Mouse (Mus musculus): ENCODE data around the gene Znhit3. TPM values are rescaled to one million over a fixed set of nuclear protein-coding genes. Genes with fewer than 3 reads are reported as not detected.

Znhit3 gene
- 8.1 and 8.5 TPM in 2 replicates for polyA plus RNA-seq (2012; rRNA removed)

DNA sequence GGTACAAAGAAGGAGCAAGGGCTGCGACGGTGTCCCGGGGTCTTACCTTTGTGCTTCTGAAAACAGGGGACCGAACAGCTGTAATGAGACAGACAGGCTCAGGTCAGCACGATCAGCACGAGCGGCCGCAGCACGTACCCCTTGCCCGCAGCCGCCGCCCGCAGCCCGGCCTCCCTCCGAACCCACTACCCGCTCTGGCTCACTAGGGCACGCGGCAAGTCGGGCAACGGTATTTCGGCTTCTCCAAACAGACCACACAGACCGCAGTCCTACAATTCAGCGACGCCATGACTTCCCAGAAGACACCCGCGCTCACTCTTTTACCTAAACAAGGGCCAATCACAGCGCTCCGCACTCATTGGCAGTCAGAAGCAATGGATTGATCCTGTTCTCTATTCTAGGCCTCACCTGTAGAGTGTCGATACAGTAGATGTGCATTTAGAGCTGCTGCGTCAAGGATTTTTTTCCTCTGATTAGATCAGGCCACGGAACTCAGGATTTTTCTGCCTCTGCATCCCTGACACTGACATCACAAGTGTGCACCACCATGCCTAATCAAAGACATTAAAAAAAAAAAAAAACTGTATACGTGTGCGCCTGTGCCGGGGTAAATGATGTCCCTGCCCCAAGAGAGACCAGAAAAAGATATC lies at the start of gene Znhit3:
Znhit3 (minus strand) TSS at position 314 of the 650 bp plus-strand sequence.

DNA sequence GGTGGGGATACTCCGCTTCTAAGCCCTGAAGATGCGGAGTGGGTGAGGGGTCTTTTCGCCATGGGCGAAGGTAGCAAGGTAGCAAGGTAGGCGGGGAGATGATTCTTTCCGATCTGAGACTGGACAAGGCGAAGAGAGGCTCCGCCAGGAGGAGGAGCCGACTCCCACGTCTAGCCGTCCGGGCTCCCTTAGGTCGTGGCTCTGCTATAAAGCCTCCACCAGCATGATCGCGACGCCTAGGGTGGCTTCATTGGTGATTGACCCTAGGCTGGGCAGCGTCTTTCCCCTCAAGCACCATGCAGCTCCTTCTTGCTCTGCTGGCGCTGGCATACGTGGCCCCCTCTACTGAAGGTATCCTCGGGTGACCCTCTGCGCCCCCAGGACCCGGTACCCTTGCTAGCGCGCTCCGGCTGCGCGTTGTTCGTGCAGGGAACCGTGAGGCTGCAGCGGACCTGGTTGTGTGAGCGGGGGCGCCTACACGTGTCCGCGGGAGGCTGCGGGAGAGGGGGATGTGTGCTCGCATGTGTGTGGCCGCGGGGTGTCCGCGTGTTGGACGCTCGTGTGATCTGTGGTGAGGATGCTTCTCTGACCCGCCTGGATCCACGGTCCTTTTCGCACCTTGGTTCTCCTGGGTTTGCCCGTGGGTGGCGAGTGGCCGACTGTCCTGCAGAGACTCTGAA lies 41.6 kb upstream of the Znhit3 start, which contains the start of gene Car4:
Car4 (plus strand) TSS at position 196 of the 680 bp plus-strand sequence.

DNA sequence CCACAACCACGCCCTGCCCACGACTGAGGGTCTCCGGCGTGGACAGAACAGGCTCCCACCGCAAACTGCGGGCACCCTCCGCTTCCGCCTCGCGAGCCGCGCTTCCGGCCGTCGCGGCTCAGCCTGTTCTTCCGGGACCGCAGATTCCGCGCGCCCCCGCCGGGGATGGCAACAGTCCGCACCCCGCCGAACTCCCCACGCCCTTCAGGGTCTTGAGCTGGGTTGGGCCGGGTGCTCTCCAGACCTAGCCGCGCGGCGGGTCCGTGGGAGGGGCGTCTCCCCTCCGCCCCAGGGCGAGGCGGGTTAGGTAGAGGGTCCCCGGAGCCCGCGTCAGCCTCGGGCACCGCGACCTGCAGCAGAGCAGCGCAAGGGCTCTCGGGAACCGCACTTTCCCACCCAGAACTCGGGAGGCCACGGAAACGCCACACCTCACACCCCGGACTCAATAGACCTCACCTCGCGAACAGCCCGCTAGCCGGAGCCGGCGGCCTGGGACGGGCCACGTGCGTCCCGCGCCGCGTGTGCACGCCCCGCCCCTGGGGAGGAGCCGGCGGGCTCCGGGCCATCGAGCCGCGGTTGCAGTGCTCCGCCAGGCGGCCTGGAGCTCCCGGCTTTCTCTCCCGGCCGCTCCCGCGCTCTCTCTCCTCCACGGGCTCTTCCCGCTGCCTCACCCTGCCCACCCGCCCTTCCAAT lies 36.2 kb downstream of the Znhit3 start, which contains the start of the genes Myo19 and Pigw:
Myo19 (plus strand) TSS at position 377 of the 693 bp plus-strand sequence.
Pigw (minus strand) TSS at position 514 of the 693 bp plus-strand sequence.

DNA sequence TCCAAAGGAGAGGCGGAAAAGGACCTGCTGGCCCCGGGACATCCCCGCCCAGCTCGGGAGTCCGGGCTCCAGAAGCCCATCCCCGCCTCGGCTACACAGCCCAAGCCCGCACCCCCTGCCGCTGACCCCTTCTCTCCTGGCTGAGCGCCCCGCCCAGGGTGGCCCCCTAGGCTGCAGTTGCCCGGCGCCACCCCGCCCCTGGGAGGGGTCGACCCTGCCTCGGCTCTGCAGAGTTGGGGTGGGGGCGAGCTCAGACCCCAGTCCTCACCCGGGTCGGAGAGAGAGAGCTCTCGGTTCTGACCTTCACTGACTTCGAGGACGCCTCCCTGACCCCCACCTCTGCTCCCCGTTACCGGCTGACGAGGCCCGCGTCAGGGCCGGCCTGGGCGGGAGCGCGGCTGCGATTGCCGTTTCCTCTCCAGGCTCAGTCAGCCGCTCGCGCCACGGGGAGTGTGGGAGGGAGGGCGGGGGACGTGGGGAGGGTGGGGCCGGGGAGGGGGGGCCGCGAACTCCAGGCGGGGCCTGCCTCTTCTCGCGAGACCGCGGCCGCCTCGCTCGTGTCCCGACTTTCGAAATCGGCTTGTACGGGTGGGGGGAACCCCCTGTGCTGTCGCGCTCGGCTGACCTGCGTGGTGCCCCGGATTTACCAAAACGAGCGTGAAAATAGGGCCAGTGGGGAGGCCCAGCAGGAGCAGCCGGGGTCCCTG lies 45.7 kb downstream of the Znhit3 start, which contains the start of gene Ggnbp2:
Ggnbp2 (minus strand) TSS at position 481 of the 707 bp plus-strand sequence.

Other genes with a start within 250 kb of the Znhit3 start
- 17.0 and 19.9 TPM in 2 replicates for gene Mrm1, start 96.9 kb downstream of the Znhit3 start, polyA plus RNA-seq (2012; rRNA removed)
- gene Dhrs11, start 87.4 kb downstream of the Znhit3 start, polyA plus RNA-seq (2012; rRNA removed) = 40.9 and 51.1 TPM in 2 replicates
- gene Ggnbp2, start 45.5 kb downstream of the Znhit3 start, polyA plus RNA-seq (2012; rRNA removed) = 30.2 and 33.9 TPM in 2 replicates
- gene Myo19, start 36.2 kb downstream of the Znhit3 start, polyA plus RNA-seq (2012; rRNA removed) = 24.0 and 28.5 TPM in 2 replicates
- 2.0 and 2.2 TPM in 2 replicates for gene Pigw, start 36.1 kb downstream of the Znhit3 start, polyA plus RNA-seq (2012; rRNA removed)
- 0.59 and 1.5 TPM in 2 replicates for gene Car4, start 41.4 kb upstream of the Znhit3 start, polyA plus RNA-seq (2012; rRNA removed)
- 4.2 and 4.4 TPM in 2 replicates for gene Usp32, start 223.8 kb upstream of the Znhit3 start, polyA plus RNA-seq (2012; rRNA removed)